Mouse (Mus musculus): ENCODE results near the gene Hoxa9. TPM values are rescaled to one million over a fixed set of nuclear protein-coding genes. Genes with fewer than 3 reads are reported as not detected.

Hoxa9 gene
- total and polyA plus RNA-seq, 2 experiments from 2014 or later, result not detected

- H3K27me3 ChIP-seq (ENCODE audit: insufficient read depth, low read length), result peaks cover 97% of the 10 kb centered on the region
- DNase-seq (ENCODE audit: low spot score) (no peak), ATAC-seq (ENCODE audit: low FRiP score) (no peak)
- TF ChIP-seq CTCF (IDR thresholded peaks at IDR 0.05), result no peak
- H3K27ac ChIP-seq (ENCODE audit: low read depth, low read length), result no peak overlapping the region
- no peak overlapping the region for H3K4me2 ChIP-seq (ENCODE audit: low read depth, low read length, poor library complexity, severe bottlenecking)
- 4% methylated on average over 3 of the region's 3 CpGs for WGBS
- no peak overlapping the region for H3K9ac ChIP-seq (replicated peaks; ENCODE audit: low read length, poor library complexity, severe bottlenecking)
- H3K36me3 ChIP-seq (ENCODE audit: insufficient read depth, low read length), result no peaks in the 10 kb centered on the region
- no peaks in the 10 kb centered on the region for H3K9me3 ChIP-seq (ENCODE audit: low read length)
- no peak overlapping the region for H3K4me3 ChIP-seq (ENCODE audit: low read depth, low read length)
- H3K4me1 ChIP-seq (ENCODE audit: insufficient read depth, low read length), result no peaks in the 10 kb centered on the region
Observed at GRCm38 (mm10) chr6:52215070-52215469, 15.8 kb downstream of the Hoxa9 start.

- H3K27me3 ChIP-seq (ENCODE audit: insufficient read depth, low read length), result peaks cover 97% of the 10 kb centered on the region
- no peaks in the 10 kb centered on the region for H3K36me3 ChIP-seq (ENCODE audit: insufficient read depth, low read length)
- WGBS, result 15% methylated on average over 5 of the region's 5 CpGs
- H3K4me2 ChIP-seq (ENCODE audit: low read depth, low read length, poor library complexity, severe bottlenecking), result no peak overlapping the region
- H3K27ac ChIP-seq (ENCODE audit: low read depth, low read length), result no peak overlapping the region
- H3K9me3 ChIP-seq (ENCODE audit: low read length), result no peaks in the 10 kb centered on the region
- H3K9ac ChIP-seq (replicated peaks; ENCODE audit: low read length, poor library complexity, severe bottlenecking), result no peak overlapping the region
- DNase-seq (ENCODE audit: low spot score) (no peak), ATAC-seq (ENCODE audit: low FRiP score) (no peak)
- no peak for TF ChIP-seq CTCF (IDR thresholded peaks at IDR 0.05)
- no peak overlapping the region for H3K4me3 ChIP-seq (ENCODE audit: low read depth, low read length)
- H3K4me1 ChIP-seq (ENCODE audit: insufficient read depth, low read length), result no peaks in the 10 kb centered on the region
Observed at GRCm38 (mm10) chr6:52214271-52214670, 16.6 kb downstream of the Hoxa9 start.

GRCm38 (mm10) chr6:52213119-52213986 lies 17.5 kb downstream of the Hoxa9 start, which contains the start of the genes Hoxa3 and Gm28308:
Gene Hoxa3 (minus strand): TSS chr6:52213336.
Gene Gm28308 (minus strand): TSS chr6:52213339.
- Histone ChIP-seq H3K4me1 (ENCODE audit: insufficient read depth, low read length) (no peaks in the 10 kb centered on the region), H3K36me3 (ENCODE audit: insufficient read depth, low read length) (no peaks in the 10 kb centered on the region), H3K4me2 (ENCODE audit: low read depth, low read length, poor library complexity, severe bottlenecking) (no peak within 1 kb of the TSS), H3K27me3 (ENCODE audit: insufficient read depth, low read length) (peaks cover 97% of the 10 kb centered on the region), H3K4me3 (ENCODE audit: low read depth, low read length) (no peak within 1 kb of the TSS), H3K9me3 (ENCODE audit: low read length) (no peaks in the 10 kb centered on the region), H3K27ac (ENCODE audit: low read depth, low read length) (no peak within 1 kb of the TSS), H3K9ac (replicated peaks; ENCODE audit: low read length, poor library complexity, severe bottlenecking) (no peak within 1 kb of the TSS)
- DNase-seq (ENCODE audit: low spot score) (no peak), ATAC-seq (ENCODE audit: low FRiP score) (no peak)
- no peak for TF ChIP-seq CTCF (IDR thresholded peaks at IDR 0.05)
- WGBS, result 3% methylated on average over 38 of the region's 38 CpGs

- no peak for ATAC-seq (ENCODE audit: low FRiP score)
- no peak overlapping the region for H3K27ac ChIP-seq (ENCODE audit: low read depth, low read length)
- no peak overlapping the region for H3K9ac ChIP-seq (replicated peaks; ENCODE audit: low read length, poor library complexity, severe bottlenecking)
- peaks cover 96% of the 10 kb centered on the region for H3K27me3 ChIP-seq (ENCODE audit: insufficient read depth, low read length)
- H3K4me3 ChIP-seq (ENCODE audit: low read depth, low read length), result no peak overlapping the region
- no peaks in the 10 kb centered on the region for H3K9me3 ChIP-seq (ENCODE audit: low read length)
- DNase-seq (ENCODE audit: low spot score), result no peak
- WGBS, result under 1% methylated on average over 22 of the region's 22 CpGs
- no peak for TF ChIP-seq CTCF (IDR thresholded peaks at IDR 0.05)
- H3K4me2 ChIP-seq (ENCODE audit: low read depth, low read length, poor library complexity, severe bottlenecking), result no peak overlapping the region
- no peaks in the 10 kb centered on the region for H3K4me1 ChIP-seq (ENCODE audit: insufficient read depth, low read length)
- H3K36me3 ChIP-seq (ENCODE audit: insufficient read depth, low read length), result no peaks in the 10 kb centered on the region
Observed at GRCm38 (mm10) chr6:52212556-52213118, 18.3 kb downstream of the Hoxa9 start.

- H3K4me2 ChIP-seq (ENCODE audit: low read depth, low read length, poor library complexity, severe bottlenecking), result no peak overlapping the region
Observed at GRCm38 (mm10) chr6:52211961-52212360, 18.9 kb downstream of the Hoxa9 start.

More at GRCm38 (mm10) chr6:52211961-52212360, 18.9 kb downstream of the Hoxa9 start:
- Histone ChIP-seq H3K9me3 (ENCODE audit: low read length) (no peaks in the 10 kb centered on the region), H3K4me3 (ENCODE audit: low read depth, low read length) (no peak overlapping the region), H3K36me3 (ENCODE audit: insufficient read depth, low read length) (no peaks in the 10 kb centered on the region), H3K27ac (ENCODE audit: low read depth, low read length) (no peak overlapping the region), H3K27me3 (ENCODE audit: insufficient read depth, low read length) (peaks cover 96% of the 10 kb centered on the region), H3K9ac (replicated peaks; ENCODE audit: low read length, poor library complexity, severe bottlenecking) (no peak overlapping the region), H3K4me1 (ENCODE audit: insufficient read depth, low read length) (no peaks in the 10 kb centered on the region)
- no peak for DNase-seq (ENCODE audit: low spot score)
- WGBS, result 6% methylated on average over 13 of the region's 13 CpGs
- no peak for ATAC-seq (ENCODE audit: low FRiP score)
- no peak for TF ChIP-seq CTCF (IDR thresholded peaks at IDR 0.05)
